Mouse (Mus musculus): ENCODE measurements at regions not wholly inside any gene's neighbourhood (a gene's known extent, or its start where the extent isn't known, plus 50 kb on each side); places are given as distances from the start of the nearest gene placed in this dataset.

DNA sequence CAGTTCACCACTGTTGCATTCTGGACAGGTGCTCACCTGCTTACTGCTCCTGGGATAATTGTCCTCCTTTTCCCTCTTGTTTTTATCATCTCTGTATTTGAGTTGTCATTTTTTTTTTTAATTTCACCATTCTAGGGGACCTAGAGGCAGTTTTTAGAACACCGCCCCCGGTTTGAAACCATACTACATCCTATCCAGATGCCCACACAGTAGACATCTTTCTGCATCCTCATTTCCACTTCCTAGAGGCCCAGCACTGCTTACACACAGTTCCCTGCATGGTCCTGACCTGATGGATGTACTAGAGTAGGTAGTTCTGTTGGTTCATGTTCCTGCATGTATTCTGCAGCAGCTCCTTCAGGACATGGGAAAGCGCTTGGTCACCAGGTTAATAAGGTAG lies 216.0 kb downstream of the Wnt5a start:
- no peak for TF ChIP-seq CTCF (IDR thresholded peaks at IDR 0.05; ENCODE audit: low read depth)
- TF ChIP-seq EP300 (IDR thresholded peaks at IDR 0.05; ENCODE audit: low read depth) = no peak
